Mouse (Mus musculus) stomach, postnatal 0 days (tissue): ENCODE data around the gene Gm20403.

ENCODE experiments used
- CTCF ChIP-seq: IDR thresholded peaks from 2 replicates; pipeline ENCODE4 v1.5.1; 2016; ENCODE audit warnings: antibody characterized with exemption, low read depth, mild to moderate bottlenecking, moderate library complexity
- EP300 ChIP-seq: optimal IDR thresholded peaks from 2 replicates; pipeline ENCODE3; 2016; ENCODE audit warnings: antibody characterized with exemption

- TF ChIP-seq CTCF, result no peak
- TF ChIP-seq EP300, result no peak
Measured at GRCm38 (mm10) chr12:54996979-54997474, 10.7 kb upstream of the Gm20403 start.
